Mouse (Mus musculus): ENCODE data around the gene Zfp74.

DNA sequence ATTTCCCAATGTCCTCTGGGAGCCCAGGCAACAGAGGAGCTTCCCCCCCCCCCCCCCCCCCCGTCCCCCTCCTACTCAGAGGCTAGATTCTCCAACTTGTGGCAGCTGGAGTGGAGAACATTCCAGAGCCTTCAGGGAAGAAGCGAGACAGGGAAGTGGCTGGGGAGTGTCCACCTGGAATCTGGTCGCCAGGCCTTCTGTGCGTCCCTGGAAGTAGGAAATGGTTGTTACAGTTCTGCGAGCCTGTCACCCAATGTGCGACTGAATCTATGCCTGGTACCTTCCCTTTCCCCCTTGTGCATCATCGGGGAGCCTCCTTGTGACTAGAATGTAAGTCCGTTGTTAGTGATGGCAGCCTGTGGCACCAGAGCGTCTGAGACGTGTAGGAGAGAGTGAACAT lies 2.4 kb upstream of the Zfp74 start:
- TF ChIP-seq FLI1 (IDR thresholded peaks at IDR 0.05; ENCODE audit: low read length) (no peak), GATA1 (IDR thresholded peaks at IDR 0.05; ENCODE audit: borderline replicate concordance, low read length) (no peak)

Data from megakaryocyte, embryonic 14.5 days (primary cell).